Mouse (Mus musculus) heart, postnatal 10 days (tissue): ENCODE data around the gene Atoh8. TPM values are rescaled to one million over a fixed set of nuclear protein-coding genes. Genes with fewer than 3 reads are reported as not detected.

Experiments used
- DNase-seq, 2 experiments: peaks; one replicate each; pipeline ENCODE4 v3.0.0; 2021
- intact Hi-C: fragments of 180-260 bp; cut with DNase I; formaldehyde crosslinking; loops from one replicate; pipeline ENCODE4 v1.15.1; 2025
- total RNA-seq, 2 experiments: library from RNA; stranded (reverse); gene quantifications; 2 replicates each; pipeline ENCODE4 v1.2.3; 2021

Gene Atoh8
- total RNA-seq, result 1 to 10 TPM; 8.6 TPM

GRCm38 (mm10) chr6:72235098-72235806 is at the start of gene Atoh8:
Gene Atoh8, minus strand, starts transcription at chr6:72235577.
- DNase-seq, result peak; percentile 74 to 78
- intact Hi-C loops, result no loop called here

- intact Hi-C loops, result loop anchor here (1.0 to 5.0 kb wide), 3 partner anchors 35 to 123 kb away; partner anchors contain the start of gene Vamp8
Measured at GRCm38 (mm10) chr6:72283914-72284313, 48.5 kb upstream of the Atoh8 start.

GRCm38 (mm10) chr6:72280410-72280998 is 45.1 kb upstream of the Atoh8 start:
- intact Hi-C loops, result loop anchor here (5.0 kb wide), 2 partner anchors 112 to 127 kb away; partner anchors contain the start of gene Vamp8
- DNase-seq, result no peak

More at GRCm38 (mm10) chr6:72283914-72284313, 48.5 kb upstream of the Atoh8 start:
- peak; percentile 44 to 69 for DNase-seq

- intact Hi-C loops, result no loop called here
Measured at GRCm38 (mm10) chr6:72279505-72279904, 44.1 kb upstream of the Atoh8 start.

GRCm38 (mm10) chr6:72278835-72279234 is 43.5 kb upstream of the Atoh8 start:
- DNase-seq, result no peak
- intact Hi-C loops, result no loop called here

More at GRCm38 (mm10) chr6:72279505-72279904, 44.1 kb upstream of the Atoh8 start:
- DNase-seq, result no peak

GRCm38 (mm10) chr6:72277508-72278166 is 42.3 kb upstream of the Atoh8 start:
- DNase-seq, result peak; percentile 78 to 84
- intact Hi-C loops, result no loop called here

GRCm38 (mm10) chr6:72276972-72277441 is 41.6 kb upstream of the Atoh8 start:
- intact Hi-C loops, result no loop called here
- DNase-seq, result no peak

- no peak for DNase-seq
Measured at GRCm38 (mm10) chr6:72276141-72276540, 40.8 kb upstream of the Atoh8 start.

GRCm38 (mm10) chr6:72275527-72275926 is 40.1 kb upstream of the Atoh8 start:
- intact Hi-C loops, result no loop called here

More at GRCm38 (mm10) chr6:72276141-72276540, 40.8 kb upstream of the Atoh8 start:
- intact Hi-C loops, result no loop called here

GRCm38 (mm10) chr6:72273153-72273552 is 37.8 kb upstream of the Atoh8 start:
- intact Hi-C loops, result no loop called here
- no peak for DNase-seq

More at GRCm38 (mm10) chr6:72275527-72275926, 40.1 kb upstream of the Atoh8 start:
- DNase-seq, result no peak

- intact Hi-C loops, result no loop called here
- DNase-seq, result no peak
Measured at GRCm38 (mm10) chr6:72272161-72272696, 36.9 kb upstream of the Atoh8 start.

- DNase-seq, result no peak
- intact Hi-C loops, result no loop called here
Measured at GRCm38 (mm10) chr6:72270952-72271519, 35.7 kb upstream of the Atoh8 start.

GRCm38 (mm10) chr6:72270258-72270657 is 34.9 kb upstream of the Atoh8 start:
- DNase-seq, result no peak
- intact Hi-C loops, result no loop called here

- no peak for DNase-seq
- intact Hi-C loops, result no loop called here
Measured at GRCm38 (mm10) chr6:72268149-72268847, 32.9 kb upstream of the Atoh8 start.

- intact Hi-C loops, result no loop called here
Measured at GRCm38 (mm10) chr6:72265664-72266063, 30.3 kb upstream of the Atoh8 start.

GRCm38 (mm10) chr6:72263679-72264265 is 28.4 kb upstream of the Atoh8 start:
- peak; percentile 65 to 67 for DNase-seq

More at GRCm38 (mm10) chr6:72265664-72266063, 30.3 kb upstream of the Atoh8 start:
- peak in 1 of 2 experiments; percentile 20 for DNase-seq

GRCm38 (mm10) chr6:72261683-72262320 is 26.4 kb upstream of the Atoh8 start:
- intact Hi-C loops, result loop anchor here (1.0 to 5.0 kb wide), 3 partner anchors 25 to 335 kb away; no protein-coding TSS in a partner anchor

More at GRCm38 (mm10) chr6:72263679-72264265, 28.4 kb upstream of the Atoh8 start:
- intact Hi-C loops, result loop anchor here (5.0 kb wide), 1 partner anchor 336 kb away; no protein-coding TSS in a partner anchor

GRCm38 (mm10) chr6:72260981-72261682 is 25.8 kb upstream of the Atoh8 start:
- intact Hi-C loops, result loop anchor here (1.0 to 5.0 kb wide), 3 partner anchors 24 to 334 kb away; no protein-coding TSS in a partner anchor
- peak; percentile 95 to 97 for DNase-seq

More at GRCm38 (mm10) chr6:72261683-72262320, 26.4 kb upstream of the Atoh8 start:
- DNase-seq, result no peak
